Mouse (Mus musculus) urinary bladder, postnatal 25 days (tissue): Measurements from ENCODE around the gene Olfr596.
"Not testable (repeated sequence)": the region's sequence is repeated elsewhere in the genome, so short reads cannot be mapped to it uniquely, and the experiment has no call there.

Source experiments
- DNase-seq: peaks from one replicate; pipeline ENCODE4 v3.0.0; 2022; ENCODE audit warnings: low spot score

Gene Olfr596

GRCm38 (mm10) chr7:103305348-103305747, at the start of gene Olfr596:
Olfr596 (plus strand) TSS chr7:103305648.
- not testable (repeated sequence) for DNase-seq

GRCm38 (mm10) chr7:103316015-103316414, 10.6 kb downstream of the Olfr596 start, which contains the start of gene Olfr597:
Olfr597 (plus strand) TSS chr7:103316315.
- DNase-seq = not testable (repeated sequence)

GRCm38 (mm10) chr7:103323268-103323667, 17.8 kb downstream of the Olfr596 start, which contains the start of gene Olfr598:
Olfr598 (plus strand) TSS chr7:103323568.
- DNase-seq = no peak

GRCm38 (mm10) chr7:103335617-103336016, 30.2 kb downstream of the Olfr596 start, which contains the start of gene Olfr599:
Olfr599 (plus strand) TSS chr7:103335917.
- DNase-seq = no peak

- DNase-seq = no peak
These were observed 44.1 kb downstream of the Olfr596 start, which contains the start of gene Olfr600 for GRCm38 (mm10) chr7:103349569-103349968. Olfr600 (minus strand) TSS chr7:103349669.
